Mouse (Mus musculus) midbrain, embryonic 13.5 days (tissue): ENCODE results near the gene Htr6. TPM values are rescaled to one million over a fixed set of nuclear protein-coding genes. Genes with fewer than 3 reads are reported as not detected.
A peak's percentile ranks its signal among the peaks of the same experiment; 100 is the strongest.

Experiments used
- ATAC-seq: fragments of 200-750 bp; cut with Nextera tagmentation; 2 replicates; pipeline ENCODE4 v1.8.0; 2017; ENCODE audit warnings: mild to moderate bottlenecking, moderate TSS enrichment, moderate library complexity
- H3K27ac ChIP-seq: fragments of 300-500 bp; sonication (generic); 2 replicates; pipeline ENCODE4 v1.5.1; 2015; ENCODE audit warnings: inconsistent platforms, mild to moderate bottlenecking, moderate library complexity
- H3K27me3 ChIP-seq: fragments of 300-500 bp; sonication (generic); 2 replicates; pipeline ENCODE4 v1.6.1; 2015; ENCODE audit warnings: mild to moderate bottlenecking, inconsistent platforms
- H3K36me3 ChIP-seq: fragments of 300-500 bp; sonication (generic); 2 replicates; pipeline ENCODE4 v1.6.1; 2015; ENCODE audit warnings: mild to moderate bottlenecking, inconsistent platforms
- H3K4me1 ChIP-seq: fragments of 300-500 bp; sonication (generic); replicated peaks from 2 replicates; pipeline ENCODE4 v1.6.1; 2015; ENCODE audit warnings: inconsistent platforms
- H3K4me2 ChIP-seq: fragments of 300-500 bp; sonication (generic); replicated peaks from 2 replicates; pipeline ENCODE4 v1.6.1; 2015; ENCODE audit warnings: moderate library complexity, mild to moderate bottlenecking, inconsistent platforms
- H3K4me3 ChIP-seq: fragments of 300-500 bp; sonication (generic); replicated peaks from 2 replicates; pipeline ENCODE4 v1.5.1; 2015; ENCODE audit warnings: mild to moderate bottlenecking, inconsistent platforms
- H3K9ac ChIP-seq: fragments of 300-500 bp; sonication (generic); replicated peaks from 2 replicates; pipeline ENCODE4 v1.6.1; 2015; ENCODE audit warnings: mild to moderate bottlenecking, inconsistent platforms
- H3K9me3 ChIP-seq: fragments of 300-500 bp; sonication (generic); 2 replicates; pipeline ENCODE4 v1.6.1; 2016; ENCODE audit warnings: mild to moderate bottlenecking, inconsistent platforms
- WGBS: fragments of 180-500 bp; shearing (Covaris S2); methylation state at CpG from one replicate; pipeline ENCODE4 v1.1.7; 2015; 5-methylcytosine and 5-hydroxymethylcytosine counted together
- polyA plus RNA-seq: library from polyadenylated mRNA; unstranded; fragments of >200 nt; fragmentation: Nextera tagmentation; extraction: Ambion mirVana; gene quantifications from 2 replicates; pipeline ENCODE4 v1.2.1, GENCODE M21; 2015

Htr6 gene
- polyA plus RNA-seq, 1 experiment from 2014 or later, result 0.11 TPM

- Histone ChIP-seq H3K4me1 (peaks cover 7% of the 10 kb centered on the region), H3K9me3 (no peaks in the 10 kb centered on the region; the same call in 1 of the 2 replicates), H3K27ac (peak overlapping the region; percentile 16; the same call in 1 of the 2 replicates), H3K4me2 (no peak overlapping the region), H3K36me3 (no peaks in the 10 kb centered on the region), H3K27me3 (no peaks in the 10 kb centered on the region), H3K4me3 (no peak overlapping the region), H3K9ac (no peak overlapping the region)
- WGBS, result 44% methylated on average over 4 of the region's 4 CpGs
- ATAC-seq, result no peak
Observed at GRCm38 (mm10) chr4:139018976-139019375, 56.4 kb downstream of the Htr6 start.

- Histone ChIP-seq H3K27ac (no peak overlapping the region), H3K4me3 (no peak overlapping the region), H3K27me3 (no peaks in the 10 kb centered on the region), H3K4me2 (no peak overlapping the region), H3K4me1 (peaks cover 7% of the 10 kb centered on the region), H3K9ac (no peak overlapping the region), H3K9me3 (no peaks in the 10 kb centered on the region; the same call in 1 of the 2 replicates), H3K36me3 (no peaks in the 10 kb centered on the region)
- 91% methylated on average over 14 of the region's 14 CpGs for WGBS
- ATAC-seq, result no peak
Observed at GRCm38 (mm10) chr4:139018388-139018787, 57.0 kb downstream of the Htr6 start.

GRCm38 (mm10) chr4:139014793-139015192, 60.6 kb downstream of the Htr6 start:
- 80% methylated on average over 6 of the region's 6 CpGs for WGBS
- ATAC-seq, result no peak
- no peaks in the 10 kb centered on the region for H3K27me3 ChIP-seq

GRCm38 (mm10) chr4:139013281-139013680, 62.1 kb downstream of the Htr6 start:
- Histone ChIP-seq H3K36me3 (no peaks in the 10 kb centered on the region), H3K27ac (no peak overlapping the region), H3K4me2 (no peak overlapping the region), H3K4me3 (no peak overlapping the region), H3K4me1 (peaks cover 2% of the 10 kb centered on the region), H3K27me3 (no peaks in the 10 kb centered on the region), H3K9me3 (no peaks in the 10 kb centered on the region; the same call in 1 of the 2 replicates), H3K9ac (no peak overlapping the region)
- WGBS, result 91% methylated on average over 11 of the region's 11 CpGs
- no peak for ATAC-seq

More at GRCm38 (mm10) chr4:139014793-139015192, 60.6 kb downstream of the Htr6 start:
- Histone ChIP-seq H3K9ac (no peak overlapping the region), H3K27ac (no peak overlapping the region), H3K4me1 (peaks cover 7% of the 10 kb centered on the region), H3K9me3 (no peaks in the 10 kb centered on the region; the same call in 1 of the 2 replicates), H3K4me2 (no peak overlapping the region), H3K4me3 (no peak overlapping the region), H3K36me3 (no peaks in the 10 kb centered on the region)

- Histone ChIP-seq H3K4me3 (no peak overlapping the region), H3K36me3 (no peaks in the 10 kb centered on the region), H3K4me2 (no peak overlapping the region), H3K27ac (no peak overlapping the region), H3K27me3 (no peaks in the 10 kb centered on the region), H3K9me3 (no peaks in the 10 kb centered on the region; the same call in 1 of the 2 replicates), H3K4me1 (peaks cover 7% of the 10 kb centered on the region), H3K9ac (no peak overlapping the region)
- no peak for ATAC-seq
- 96% methylated on average over 13 of the region's 13 CpGs for WGBS
Observed at GRCm38 (mm10) chr4:139011201-139011702, 64.1 kb downstream of the Htr6 start.

Other genes starting within 250 kb of the Htr6 start
- 0.27 and 0.59 TPM in 2 replicates for gene Pla2g5, start 212.1 kb downstream of the Htr6 start, polyA plus RNA-seq
- not detected in 2 replicates for gene Gm13030, start 201.6 kb downstream of the Htr6 start, polyA plus RNA-seq
- gene Pla2g2e, start 197.6 kb downstream of the Htr6 start, polyA plus RNA-seq, result not detected in 2 replicates
- 2.4 and 2.5 TPM in 2 replicates for gene Otud3, start 161.6 kb downstream of the Htr6 start, polyA plus RNA-seq
- 0.15 and 0.20 TPM in 2 replicates for gene Rnf186, start 108.5 kb downstream of the Htr6 start, polyA plus RNA-seq
- gene Tmco4, start 102.7 kb downstream of the Htr6 start, polyA plus RNA-seq, result 0.36 and 0.50 TPM in 2 replicates
- gene Nbl1, start 17.4 kb upstream of the Htr6 start, polyA plus RNA-seq, result 22.1 and 32.0 TPM in 2 replicates
- gene Minos1, start 55.5 kb upstream of the Htr6 start, polyA plus RNA-seq, result 414 and 419 TPM in 2 replicates
- 321 and 324 TPM in 2 replicates for gene Capzb, start 117.3 kb upstream of the Htr6 start, polyA plus RNA-seq
- gene Pqlc2, start 235.1 kb upstream of the Htr6 start, polyA plus RNA-seq, result 15.1 and 15.2 TPM in 2 replicates
- 65.0 and 66.5 TPM in 2 replicates for gene Akr7a5, start 235.2 kb upstream of the Htr6 start, polyA plus RNA-seq